Mouse (Mus musculus): Measurements from ENCODE around the gene Ndufs4.

The Ndufs4 gene

DNA sequence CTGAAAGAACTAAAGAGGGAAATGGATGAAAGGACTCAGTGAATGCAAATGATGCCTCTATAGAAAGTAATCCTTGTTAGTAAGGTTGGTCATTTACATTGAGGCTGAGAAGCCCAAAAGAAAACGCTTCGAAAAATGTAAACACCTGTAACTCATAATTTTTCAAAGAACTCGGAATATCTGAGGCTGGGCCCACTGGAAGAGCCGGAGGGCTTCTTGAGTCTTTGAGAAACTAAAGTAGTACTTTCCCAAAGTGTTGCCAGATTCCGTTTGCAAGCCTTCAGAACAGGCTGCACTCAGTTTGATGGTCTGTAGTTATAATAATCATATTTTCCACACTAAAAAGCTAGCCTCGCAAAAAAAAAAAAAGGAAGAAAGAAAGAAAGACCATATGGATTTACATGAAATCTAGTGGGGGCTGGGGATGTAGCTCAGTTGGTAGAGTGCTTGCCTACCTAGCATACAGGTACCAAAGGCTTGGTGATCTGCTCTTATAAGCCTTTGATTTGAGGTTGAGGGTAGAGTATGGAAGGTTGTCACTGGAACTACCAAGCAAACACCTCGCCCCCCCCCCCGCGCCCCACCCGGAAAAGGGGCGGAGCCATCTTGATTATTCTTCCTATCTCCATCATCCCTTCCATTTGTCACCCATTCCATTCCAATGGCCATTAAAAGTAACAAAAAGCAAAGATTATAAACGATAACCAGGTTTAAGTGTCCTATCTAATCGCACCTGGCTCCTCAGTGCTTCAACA lies at the start of gene Ndufs4:
TSS of gene Ndufs4 (minus strand) at position 48 of the 755 bp plus-strand sequence.
- no peak for DNase-seq (ENCODE audit: inconsistent age in 2 of 2, low spot score in 1 of 2)

DNA sequence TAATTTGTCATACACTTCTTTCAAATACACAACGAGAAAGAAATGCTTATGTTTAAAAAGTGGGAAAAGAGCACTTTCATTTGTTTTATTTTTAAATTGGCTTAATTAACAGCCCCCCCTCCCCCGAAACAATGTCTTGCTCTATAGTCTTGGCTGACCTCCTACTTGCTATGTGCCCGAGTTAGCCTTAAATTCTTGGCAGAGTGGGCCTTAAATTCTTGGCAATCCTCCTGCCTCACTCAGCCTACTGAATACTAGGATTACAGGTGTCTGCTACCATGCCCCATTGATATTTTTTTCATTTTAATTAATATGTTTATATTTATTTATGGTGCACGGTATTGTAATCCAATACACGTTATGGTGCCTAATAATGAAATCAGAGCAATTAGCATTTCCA lies 44.4 kb upstream of the Ndufs4 start:
- DNase-seq (ENCODE audit: inconsistent age in 2 of 2, low spot score in 1 of 2) = no peak

DNA sequence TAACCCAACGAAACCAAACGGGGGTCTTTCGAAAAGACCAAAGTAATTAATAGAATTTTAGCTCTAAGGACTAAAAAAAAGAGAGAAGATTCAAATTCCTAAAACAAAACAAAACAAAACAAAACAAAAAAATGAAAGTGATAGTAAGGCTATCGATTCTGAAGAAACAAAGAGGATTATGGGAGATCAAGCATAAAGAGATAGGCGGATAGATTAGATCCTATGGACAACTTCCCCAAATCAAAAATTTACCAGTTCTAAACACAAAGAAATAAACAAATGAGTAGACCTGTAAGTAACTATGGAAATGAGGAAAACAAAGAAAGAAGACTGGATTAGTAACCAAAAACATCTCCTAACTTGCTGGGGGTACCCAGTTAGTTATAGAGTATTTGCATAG lies 37.2 kb upstream of the Ndufs4 start:
- DNase-seq (ENCODE audit: inconsistent age in 2 of 2, low spot score in 1 of 2) = no peak

DNA sequence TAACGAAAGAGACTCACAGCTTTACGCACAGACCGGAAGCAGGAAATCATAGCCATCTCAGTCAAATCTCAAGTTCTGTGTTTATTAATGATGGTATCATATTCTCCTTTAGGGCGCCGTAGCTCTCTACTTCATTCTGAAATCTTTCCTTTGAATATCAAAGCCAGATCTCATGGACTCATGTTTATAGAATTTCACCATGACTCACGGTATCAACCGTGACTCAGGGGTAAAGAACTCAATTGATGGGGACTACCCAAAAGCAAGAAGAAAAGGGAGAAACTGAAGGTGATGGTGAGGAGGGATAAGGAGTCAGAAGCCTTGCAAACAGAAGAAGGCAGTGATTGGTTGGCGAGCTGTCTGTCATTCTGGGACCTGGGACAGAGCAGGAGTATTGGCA lies 32.2 kb upstream of the Ndufs4 start:
- DNase-seq (ENCODE audit: inconsistent age in 2 of 2, low spot score in 1 of 2) = no peak

DNA sequence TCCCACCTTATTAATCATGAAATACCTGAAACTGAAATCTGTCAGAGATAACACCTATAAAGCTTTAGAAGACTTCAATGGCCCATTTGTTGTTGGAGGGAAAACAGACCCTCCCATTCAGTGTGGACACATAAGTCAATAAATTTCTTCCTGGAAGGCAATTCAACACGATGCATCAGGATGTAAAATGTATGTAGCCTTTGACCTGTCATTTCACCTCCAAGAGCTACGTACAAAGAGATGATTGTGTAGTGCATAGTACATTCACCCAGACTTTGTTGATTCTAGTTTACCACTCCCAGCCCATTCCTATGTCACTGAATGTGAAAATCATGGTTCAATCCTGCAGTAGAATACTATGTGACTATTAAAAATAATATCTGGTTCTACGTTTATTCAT lies 31.3 kb upstream of the Ndufs4 start:
- DNase-seq (ENCODE audit: inconsistent age in 2 of 2, low spot score in 1 of 2) = no peak

DNA sequence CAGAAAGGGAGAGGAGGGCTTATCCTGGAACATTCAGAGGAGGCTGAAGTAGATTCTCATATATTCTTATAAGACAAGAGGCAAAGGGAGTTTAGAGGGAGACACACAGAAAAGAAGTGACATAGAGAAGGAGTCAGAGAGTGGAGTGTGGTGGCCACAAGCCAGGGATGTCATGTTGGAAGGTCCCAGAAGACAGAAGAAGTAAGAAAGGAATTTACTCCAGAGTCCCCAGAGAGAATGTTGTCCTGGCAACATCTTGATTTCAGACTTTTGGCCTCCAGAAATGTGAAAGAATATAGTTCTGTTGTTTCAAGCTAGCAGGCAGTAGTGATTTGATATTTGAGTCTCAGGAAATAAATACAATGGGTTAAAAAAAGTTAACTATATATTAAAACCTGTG lies 24.3 kb upstream of the Ndufs4 start:
- DNase-seq (ENCODE audit: inconsistent age in 2 of 2, low spot score in 1 of 2) = no peak

DNA sequence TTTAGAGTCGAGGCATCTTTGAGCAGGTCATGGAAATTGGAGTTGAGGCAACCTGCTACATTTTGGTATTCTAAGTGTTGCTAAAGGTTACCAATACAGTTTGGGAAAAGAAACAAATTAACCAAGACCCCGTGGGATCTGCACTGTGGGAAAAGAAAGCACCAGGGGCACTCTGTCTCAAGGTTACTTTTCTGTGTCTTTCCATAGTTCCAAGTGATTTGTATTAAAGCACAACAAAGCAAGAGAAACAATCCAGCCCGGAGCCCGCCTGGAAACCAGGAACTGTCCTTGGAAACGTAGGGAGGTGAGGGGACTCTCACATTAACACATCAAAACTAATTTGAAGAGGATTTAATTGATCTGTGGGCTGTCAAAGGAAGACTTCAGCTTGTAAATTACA lies 18.8 kb upstream of the Ndufs4 start:
- DNase-seq (ENCODE audit: inconsistent age in 2 of 2, low spot score in 1 of 2) = no peak

DNA sequence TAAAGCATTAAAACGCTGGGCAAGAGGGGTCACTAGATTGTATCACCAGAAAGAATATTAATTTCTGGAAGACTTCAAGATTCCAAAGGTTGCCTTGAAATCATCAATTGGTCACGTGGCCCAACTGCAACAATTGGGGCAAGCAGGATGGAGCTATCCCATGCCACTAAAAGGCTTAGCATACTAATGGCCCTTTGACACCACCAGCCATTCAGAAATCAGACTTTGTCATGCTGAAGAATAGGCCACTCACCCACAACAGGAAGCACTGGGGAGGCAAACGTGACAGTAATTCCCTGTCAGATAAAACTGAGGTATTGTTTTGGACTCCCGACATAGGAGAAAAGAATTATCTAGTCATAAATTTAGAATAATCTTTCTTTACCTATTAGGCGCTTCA lies 18.4 kb upstream of the Ndufs4 start:
- DNase-seq (ENCODE audit: inconsistent age in 2 of 2, low spot score in 1 of 2) = no peak

DNA sequence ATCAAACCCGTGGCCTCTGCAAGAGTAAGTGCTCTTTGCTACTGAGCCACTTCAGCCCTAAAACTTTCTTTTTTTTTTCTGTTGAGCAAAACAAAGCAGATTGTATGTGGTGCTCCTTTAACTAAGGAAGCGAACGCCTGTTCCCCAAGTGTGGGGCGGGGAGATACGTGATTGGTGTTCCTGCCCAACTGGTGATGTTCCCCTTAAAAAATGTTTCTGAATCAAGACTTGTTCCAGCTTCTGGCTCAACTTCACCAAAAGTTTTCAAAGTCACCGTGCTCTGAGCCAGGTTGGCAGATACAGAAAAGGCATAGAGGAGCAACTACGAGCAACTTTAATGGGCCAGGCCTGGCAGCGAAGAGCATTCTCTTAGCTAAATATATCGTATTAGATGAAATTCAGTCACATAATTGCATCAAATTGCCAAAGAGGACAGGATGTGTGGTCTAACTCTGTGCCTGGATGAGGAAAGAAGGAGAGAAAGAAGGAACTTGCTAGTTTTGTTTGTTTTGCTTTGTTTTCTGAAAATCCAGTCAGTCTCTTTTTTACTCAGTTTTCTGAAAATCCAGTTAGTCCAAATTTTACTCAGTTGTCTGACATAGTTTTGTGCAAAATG lies 17.1 kb upstream of the Ndufs4 start:
- peak in 1 of 2 experiments; percentile 38 for DNase-seq (ENCODE audit: inconsistent age in 2 of 2, low spot score in 1 of 2)

DNA sequence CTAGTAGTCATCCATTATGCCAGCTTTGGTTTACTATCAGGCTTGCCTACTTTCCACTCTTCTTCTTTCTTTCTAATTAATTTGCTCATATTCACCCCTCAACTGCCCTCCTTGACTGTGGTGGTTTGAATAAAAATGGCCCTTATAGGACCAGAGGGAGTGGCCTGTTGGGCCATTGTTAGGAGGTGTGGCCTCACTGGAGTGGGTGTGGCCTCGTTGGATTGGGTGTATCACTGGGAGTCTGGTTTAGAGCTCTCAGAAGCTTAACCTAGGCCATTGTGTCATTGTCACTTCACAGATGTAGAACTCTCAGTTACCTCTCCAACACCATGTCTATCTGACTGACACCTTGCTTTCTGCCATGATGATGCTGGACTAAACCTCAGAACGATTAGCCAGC lies 10.8 kb upstream of the Ndufs4 start:
- no peak for DNase-seq (ENCODE audit: inconsistent age in 2 of 2, low spot score in 1 of 2)

DNA sequence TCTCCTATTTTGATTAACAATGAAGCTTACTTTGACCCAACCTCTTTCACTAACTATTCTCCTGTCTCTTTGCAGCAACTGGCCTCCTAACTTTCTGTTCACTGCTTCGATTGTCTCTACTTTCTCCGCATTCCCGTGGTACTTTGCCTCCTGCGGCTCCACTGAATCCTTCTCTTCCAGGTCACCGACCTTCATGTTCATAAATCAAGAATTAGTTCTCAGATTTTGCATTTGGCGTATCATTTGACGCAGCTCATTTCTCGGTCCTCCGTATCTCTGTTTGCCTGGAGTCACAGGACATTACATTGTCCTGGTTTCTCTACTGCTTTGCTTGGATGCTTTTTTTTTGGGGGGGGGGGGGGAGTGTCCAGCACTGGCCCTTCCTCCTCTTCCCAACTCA lies 9.2 kb upstream of the Ndufs4 start:
- no peak for DNase-seq (ENCODE audit: inconsistent age in 2 of 2, low spot score in 1 of 2)

DNA sequence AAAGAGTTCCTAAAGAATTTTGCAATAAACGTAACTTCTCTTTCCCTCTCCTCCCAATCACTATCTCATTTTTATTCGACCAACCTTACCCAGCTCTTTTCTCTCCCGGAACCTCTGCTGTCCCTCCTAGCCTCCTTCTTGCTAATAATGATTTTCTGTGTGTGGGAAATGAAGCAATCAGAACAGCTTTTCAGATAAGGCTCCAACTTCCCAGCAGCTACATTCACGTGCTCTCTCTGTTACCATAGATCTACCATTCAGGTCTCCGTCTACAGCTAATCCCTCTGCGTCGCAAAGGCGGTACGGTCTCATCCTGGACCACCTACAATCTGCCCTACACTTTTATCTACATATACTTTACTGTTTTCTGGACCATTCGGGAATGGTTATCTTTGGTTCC lies 8.8 kb upstream of the Ndufs4 start:
- no peak for DNase-seq (ENCODE audit: inconsistent age in 2 of 2, low spot score in 1 of 2)

DNA sequence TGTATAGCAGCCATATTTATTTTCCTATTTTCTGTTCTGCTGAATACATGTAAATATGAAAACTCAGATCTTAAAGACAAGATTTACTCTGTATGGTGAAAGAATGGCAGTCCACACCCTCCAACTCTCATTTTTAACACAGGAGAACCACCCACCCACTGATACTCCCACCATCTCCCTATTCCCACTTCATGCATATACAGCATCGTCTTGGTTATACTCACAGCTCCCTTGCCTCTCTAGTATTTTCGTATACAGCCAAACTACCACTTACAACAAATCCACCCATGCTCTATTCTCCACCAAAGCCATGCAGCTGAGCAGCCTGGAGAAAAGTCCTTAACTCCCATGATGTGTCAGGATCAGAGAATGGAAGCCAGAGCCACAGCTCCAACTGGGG lies 6.7 kb upstream of the Ndufs4 start:
- no peak for DNase-seq (ENCODE audit: inconsistent age in 2 of 2, low spot score in 1 of 2)

DNA sequence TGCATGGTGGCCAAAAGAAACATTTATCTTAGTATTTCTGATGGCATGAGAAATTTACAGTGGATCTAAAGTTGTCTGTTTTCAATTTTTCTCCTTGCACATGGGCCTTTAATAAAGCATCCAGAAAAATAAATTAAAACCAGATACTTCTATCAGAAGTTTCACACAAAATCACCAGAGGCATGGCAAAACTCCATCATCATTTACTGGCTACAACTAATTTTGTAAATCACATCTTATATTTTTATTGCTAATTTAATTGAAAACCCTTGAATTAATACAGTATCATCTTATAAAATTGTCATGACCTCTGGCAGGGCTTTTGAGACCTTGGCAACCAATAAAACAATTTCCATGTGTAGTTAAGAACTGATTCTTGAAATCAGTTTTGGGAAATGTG lies 4.4 kb upstream of the Ndufs4 start:
- no peak for DNase-seq (ENCODE audit: inconsistent age in 2 of 2, low spot score in 1 of 2)

DNA sequence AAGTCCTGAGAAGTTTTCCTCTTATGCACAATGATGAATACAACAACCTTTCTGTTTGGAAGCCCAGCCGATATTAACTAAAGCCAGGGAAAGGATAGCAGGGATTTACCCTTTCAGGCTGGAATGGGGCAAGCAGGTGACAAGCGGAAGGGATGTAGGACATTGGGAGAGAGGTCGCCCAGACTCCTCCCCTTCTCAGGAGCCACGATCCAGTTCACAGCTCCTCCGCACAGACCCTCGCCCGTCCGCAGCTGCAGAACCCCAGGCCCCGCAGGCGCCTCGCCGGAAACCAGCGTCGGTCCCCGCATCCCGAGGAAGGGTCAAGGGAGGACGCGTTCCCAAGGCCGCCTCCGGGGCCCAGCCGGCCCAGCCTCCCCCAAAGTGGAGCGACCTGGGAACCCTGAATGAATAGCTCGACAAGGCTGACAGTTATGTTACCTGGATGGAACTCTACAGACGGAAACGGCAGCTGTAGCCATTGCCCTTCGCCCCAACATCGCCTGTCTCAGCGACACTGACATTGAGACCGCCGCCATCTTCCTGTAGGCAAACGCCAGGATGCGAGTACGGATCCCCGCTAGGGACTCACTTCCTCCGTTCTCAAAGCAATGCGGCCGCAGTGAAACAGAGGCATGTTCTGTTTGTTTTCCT lies 412 bp downstream of the Ndufs4 start:
- peak; percentile 91 to 98 for DNase-seq (ENCODE audit: inconsistent age in 2 of 2, low spot score in 1 of 2)

DNA sequence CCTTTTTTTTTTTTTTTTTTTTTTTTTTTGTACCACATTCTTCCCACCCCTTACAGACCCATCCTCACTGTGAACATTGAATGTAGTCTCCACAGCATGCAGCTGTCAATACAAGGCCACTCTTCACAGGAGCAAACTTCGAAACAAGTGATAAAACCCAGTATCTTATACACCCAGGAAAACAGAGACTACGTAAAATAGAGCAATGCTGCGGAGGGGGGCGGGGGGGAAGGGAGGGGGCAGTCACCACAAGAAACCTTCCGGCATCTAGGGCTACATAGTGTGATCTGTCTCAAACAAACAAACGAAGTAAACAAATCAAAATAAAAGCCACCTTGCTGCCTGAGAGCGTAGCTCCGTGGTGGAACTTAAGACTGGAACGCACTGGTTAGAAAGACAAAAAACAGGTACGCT lies 977 bp downstream of the Ndufs4 start:
- no peak for DNase-seq (ENCODE audit: inconsistent age in 2 of 2, low spot score in 1 of 2)

DNA sequence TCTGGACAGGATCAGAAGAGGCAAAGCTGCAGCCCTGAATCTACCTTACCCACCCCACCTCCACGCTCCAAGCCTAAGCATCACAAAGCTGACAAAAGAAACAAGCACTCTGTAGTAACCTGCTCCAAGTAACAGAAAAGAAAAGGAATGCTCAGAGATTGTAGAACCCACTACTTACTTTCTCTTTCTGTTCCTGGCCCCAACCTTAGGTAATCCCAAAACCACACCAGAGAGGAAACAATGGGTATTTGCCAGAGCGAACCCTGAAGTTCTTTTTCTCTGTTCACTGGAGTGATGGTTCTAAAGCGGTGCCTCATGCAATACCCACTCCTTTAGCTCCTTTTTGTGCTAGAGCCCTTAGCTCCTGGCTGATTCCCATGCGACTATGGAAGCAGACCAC lies 11.5 kb downstream of the Ndufs4 start:
- DNase-seq (ENCODE audit: inconsistent age in 2 of 2, low spot score in 1 of 2) = peak in 1 of 2 experiments; percentile 15

DNA sequence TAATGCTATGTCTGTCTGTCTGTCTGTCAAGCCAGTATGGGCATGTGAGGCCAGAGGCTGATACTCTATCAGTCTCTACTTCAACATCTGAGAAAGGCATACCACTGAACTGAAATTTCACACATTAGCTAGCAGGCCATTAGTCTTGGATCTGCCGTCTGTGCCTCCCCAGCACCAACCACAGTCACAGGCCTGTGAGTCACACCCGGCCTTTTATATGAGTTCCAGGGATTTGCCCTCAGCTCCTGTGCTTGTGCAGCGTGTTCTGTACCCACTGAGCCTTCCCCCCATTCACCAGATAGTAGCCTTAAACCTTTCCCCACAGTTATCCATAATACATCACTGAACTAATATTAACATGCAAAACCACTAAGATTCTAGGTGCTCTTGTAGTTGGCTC lies 26.0 kb downstream of the Ndufs4 start:
- peak; percentile 69 to 81 for DNase-seq (ENCODE audit: inconsistent age in 2 of 2, low spot score in 1 of 2)

DNA sequence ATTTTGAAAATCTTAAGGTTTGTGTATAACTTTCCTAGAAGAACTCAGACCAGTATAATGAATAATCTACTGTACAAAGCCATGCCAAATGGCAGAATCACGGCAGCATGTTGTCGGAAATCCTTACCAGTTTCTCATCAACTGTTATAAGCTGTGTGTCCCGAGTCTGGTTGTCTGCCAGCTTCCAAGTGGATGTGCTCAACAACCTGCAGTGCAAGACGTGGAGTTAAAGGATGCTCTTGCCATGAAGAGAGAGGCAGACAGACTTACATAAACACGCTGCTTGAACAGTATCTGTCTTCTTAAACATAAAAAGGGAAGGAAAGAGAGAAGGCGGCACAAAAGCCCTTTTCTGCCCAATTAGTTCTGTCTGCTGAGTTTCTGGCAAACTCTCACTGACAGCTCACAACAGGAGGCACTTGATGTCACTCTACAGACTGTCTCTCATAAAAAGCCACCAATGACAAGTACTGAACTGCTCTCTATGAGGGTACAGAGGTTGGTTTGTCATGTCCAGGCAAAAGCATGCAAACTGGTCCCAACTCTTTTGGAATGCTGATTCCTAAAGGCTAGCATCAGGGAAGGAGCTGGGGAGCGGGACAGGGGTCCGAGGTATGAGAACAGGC lies 36.6 kb downstream of the Ndufs4 start:
- DNase-seq (ENCODE audit: inconsistent age in 2 of 2, low spot score in 1 of 2) = no peak

DNA sequence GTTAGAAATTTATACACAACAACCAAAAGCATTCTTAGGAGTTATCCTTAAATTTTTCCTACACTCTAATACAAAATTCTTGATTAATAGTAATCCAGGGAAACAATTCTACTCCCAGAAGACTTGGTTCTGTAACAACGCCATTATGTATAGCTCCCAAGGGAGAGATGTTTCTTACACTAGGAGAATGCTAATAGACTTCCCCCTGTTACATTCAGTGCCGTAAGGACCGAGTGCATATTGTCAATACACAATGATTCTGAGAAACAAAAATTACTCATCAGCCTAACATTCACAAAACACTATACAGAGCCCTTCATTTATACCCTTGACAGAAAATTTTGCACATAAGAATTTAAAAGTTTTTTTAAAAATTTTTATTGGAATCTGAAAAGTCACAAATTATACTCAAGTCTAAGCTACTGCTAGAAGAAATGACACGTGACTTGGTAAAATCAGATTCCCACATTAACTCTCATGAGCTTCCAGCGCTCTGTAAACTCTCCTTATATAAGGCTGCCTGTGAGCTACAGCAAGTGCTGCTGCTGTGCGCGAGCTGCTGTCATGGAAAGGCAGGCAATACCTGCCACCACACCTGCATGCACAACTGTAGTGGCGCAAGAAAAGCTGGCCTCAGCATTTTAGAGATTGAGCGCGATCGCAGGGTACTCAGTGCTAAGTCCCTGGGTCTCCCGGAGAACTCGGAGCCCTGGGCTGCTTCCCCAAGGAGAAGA lies 42.9 kb downstream of the Ndufs4 start:
- DNase-seq (ENCODE audit: inconsistent age in 2 of 2, low spot score in 1 of 2) = no peak

DNA sequence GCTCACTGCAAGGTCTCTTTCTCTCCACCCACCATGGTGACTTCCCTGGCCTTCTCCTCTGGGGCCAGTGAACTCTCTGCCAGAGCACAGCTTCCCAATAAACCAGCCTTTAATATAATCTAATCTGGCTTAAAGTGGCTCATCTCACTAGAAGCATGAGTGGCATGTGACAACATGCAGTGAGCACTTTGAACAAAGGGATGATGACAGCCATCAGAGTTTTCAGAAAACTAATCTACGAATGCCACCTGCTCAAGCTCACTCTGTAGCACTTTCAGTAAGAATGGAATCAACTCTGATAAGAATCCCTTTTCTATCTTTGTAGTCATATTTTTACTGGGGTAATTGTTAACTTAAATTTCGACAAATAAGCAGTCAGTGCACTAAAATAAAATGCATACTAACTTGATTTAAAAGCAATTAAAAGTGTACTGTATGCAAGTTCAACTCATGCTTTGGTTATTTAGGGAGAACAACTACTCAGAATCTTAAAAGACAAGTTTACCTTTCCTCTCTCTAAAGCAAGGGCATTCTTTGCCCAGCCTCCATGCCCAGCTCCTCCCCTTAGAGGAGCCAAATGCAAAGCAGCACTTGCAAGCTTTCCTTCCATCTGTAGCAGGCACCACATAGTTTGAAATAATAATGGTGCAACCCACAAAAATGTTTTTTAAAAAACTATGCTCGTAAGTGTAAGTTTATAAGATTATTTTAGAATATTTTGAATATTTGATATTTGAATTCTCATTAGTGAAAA lies 43.7 kb downstream of the Ndufs4 start:
- DNase-seq (ENCODE audit: inconsistent age in 2 of 2, low spot score in 1 of 2) = no peak
